Mouse (Mus musculus): ENCODE data around the gene Strn.
A peak's percentile ranks its signal among the peaks of the same experiment; 100 is the strongest.

The Strn gene

DNA sequence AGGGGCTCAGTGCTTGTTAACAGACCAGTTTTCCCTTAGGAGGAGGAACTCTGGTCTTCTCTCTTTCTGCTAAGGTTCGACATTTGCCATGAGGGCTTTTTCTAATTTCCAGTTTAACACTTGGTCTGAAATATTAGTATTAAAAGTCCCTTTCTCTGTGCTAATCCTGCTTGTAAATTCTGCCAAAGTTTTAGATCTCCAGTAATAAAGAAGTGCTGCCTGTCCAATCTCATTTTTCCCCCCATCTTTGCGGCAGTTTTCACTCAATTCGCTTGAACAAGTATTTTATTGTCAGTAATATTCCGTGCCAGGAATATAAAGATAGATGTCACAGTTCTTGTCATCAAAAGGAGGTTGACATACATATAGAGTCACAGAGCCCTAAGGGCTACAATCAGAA is at the start of gene Strn:
TSS of gene Strn (minus strand) at position 101 of the 400 bp plus-strand sequence.
- DNase-seq (ENCODE audit: low read depth, low spot score) = no peak

DNA sequence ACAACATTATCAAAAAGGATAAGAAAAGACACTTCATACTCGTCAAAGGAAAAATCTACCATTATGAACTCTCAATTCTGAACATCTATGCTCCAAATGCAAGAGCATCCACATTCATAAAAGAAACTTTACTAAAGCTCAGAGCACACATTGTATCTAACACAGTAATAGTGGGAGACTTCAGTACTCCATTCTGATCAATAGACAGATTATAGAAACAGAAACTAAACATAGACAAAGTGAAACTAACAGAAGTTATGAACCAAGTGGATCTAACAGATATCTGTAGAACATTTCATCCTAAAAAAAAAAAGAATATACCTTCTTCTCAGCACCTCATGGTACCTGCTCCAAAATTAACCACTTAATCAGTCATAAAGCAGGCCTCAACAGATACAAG is 41.8 kb upstream of the Strn start:
- no peak for DNase-seq (ENCODE audit: low read depth, low spot score)

DNA sequence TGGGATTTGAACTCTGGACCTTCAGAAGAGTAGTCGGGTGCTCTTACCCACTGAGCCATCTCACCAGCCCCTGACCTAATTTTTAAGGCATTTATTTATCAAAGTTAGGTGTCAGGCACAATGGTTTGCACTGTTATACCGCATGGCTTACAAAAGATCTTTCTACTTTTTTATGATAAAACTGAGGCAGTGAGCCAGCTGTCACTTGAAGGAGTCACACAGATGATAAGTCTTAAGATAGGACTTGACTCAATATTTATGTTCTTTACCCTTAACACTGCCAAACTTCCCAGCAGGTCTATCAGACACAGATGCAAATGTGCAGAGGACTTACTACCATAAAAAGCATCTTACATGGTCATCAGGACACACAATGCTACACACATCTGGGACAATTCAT is 35.3 kb upstream of the Strn start:
- DNase-seq (ENCODE audit: low read depth, low spot score) = no peak

DNA sequence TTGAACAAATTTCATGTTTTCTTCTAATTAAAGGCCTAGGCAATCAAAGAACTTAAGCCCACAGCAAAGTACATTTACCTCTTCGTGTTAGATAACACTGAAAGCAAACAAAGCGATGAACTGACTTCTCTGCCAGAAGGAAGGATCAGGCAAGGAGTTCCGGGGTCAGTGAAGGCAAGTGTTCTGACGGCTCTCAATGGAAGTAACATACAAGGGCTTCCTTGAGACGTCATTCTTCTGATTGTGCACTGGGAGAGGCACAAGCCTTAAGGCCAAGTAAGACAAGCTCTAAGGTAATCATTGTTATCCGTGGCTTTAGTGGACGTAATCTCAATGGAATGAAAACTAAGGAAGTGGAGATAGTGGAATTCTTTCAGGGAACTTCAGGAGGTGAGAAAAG is 33.9 kb upstream of the Strn start:
- DNase-seq (ENCODE audit: low read depth, low spot score) = no peak

DNA sequence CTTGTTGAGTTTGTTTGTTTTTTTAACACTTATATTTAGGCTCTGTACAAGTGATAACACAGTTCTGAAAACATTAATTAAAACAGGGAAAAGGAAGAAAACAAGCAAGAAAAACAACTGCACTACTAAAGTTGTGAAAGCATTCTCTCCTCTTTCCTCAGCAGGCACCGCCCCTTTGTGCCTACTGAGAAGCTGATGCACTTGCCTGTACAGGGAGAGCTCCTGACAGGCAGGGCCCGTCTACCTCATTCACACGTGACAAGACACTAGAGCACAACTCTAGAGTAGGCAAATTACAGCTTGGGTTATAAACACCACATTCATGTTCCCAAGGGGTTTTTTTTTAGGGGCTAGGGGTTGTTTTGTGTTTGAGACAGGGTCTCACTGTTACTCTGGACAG is 32.3 kb upstream of the Strn start:
- DNase-seq (ENCODE audit: low read depth, low spot score) = no peak

DNA sequence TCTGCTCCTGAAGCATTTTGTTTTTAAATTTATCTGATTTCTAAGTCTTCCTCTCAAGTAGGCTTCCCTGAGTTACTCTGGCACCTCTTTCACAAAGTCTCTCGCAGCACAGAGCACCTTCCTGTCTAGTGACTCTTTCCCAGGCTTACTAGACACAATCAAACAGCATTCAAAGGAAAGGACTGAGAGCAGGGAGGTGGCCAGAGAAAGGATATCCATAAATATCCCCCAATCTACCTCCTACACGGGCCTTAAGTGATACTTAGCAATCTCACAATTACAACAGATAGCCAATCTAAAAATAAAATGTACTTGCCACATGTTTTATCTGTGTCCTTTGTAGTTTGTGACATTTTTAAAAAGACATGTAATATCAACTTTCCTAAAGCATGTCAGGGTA is 31.9 kb upstream of the Strn start:
- DNase-seq (ENCODE audit: low read depth, low spot score) = no peak

DNA sequence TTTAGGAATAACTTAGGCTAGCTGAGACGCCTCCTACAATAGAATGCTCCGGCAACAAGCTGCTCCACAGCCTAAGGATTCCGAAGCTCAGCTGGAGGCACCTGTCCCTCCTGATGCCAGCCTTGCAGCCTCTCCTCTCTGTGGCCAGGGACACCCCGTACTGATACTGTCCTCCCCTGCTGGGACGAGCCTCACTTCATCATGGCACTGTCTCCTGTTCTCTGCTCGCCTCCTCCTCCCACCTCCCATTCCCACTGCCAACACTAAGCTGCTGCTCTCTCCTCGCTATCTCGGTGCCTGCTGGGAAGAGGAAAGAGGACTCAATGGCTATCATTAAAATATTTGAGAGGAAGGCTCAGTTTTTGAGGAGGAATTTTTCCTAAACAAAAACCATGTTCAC is 30.6 kb upstream of the Strn start:
- DNase-seq (ENCODE audit: low read depth, low spot score) = no peak

DNA sequence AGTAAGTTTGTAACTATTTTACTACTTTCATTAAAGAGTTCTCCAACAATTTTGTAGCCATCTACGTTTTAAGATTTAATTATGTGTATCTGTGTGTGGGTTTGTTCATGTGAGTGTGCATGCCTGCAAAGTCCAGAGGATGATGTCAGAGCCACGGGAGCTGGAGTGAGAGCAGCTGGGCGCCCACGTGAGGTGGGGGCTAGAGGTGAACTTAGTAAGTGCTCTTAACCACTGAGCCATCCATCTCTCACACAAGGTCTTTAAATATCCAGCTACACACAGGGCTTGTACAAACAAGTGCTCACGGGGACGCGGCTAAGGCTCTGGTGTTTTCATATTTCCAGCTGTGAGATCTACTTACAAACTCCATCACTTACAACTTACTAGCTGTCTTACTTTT is 29.1 kb upstream of the Strn start:
- DNase-seq (ENCODE audit: low read depth, low spot score) = no peak

DNA sequence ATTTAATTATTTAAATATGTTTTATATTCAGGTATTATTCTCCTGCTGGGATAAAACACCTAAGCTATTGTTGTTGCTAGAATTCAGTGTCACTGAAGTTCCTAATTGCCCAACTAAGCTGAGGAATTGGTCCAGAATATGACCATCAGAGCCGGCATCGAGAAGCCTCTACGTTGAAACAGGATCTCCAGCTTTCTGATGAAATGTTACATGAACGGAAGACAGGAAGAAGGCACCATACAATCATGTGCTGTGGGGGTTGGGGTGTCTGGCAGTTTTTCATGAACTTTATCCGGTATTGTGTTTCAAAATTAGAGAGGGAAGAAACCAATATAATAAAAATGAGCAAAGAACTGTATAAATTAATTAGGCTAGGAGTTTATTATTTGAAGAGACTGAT is 26.3 kb upstream of the Strn start:
- DNase-seq (ENCODE audit: low read depth, low spot score) = no peak

DNA sequence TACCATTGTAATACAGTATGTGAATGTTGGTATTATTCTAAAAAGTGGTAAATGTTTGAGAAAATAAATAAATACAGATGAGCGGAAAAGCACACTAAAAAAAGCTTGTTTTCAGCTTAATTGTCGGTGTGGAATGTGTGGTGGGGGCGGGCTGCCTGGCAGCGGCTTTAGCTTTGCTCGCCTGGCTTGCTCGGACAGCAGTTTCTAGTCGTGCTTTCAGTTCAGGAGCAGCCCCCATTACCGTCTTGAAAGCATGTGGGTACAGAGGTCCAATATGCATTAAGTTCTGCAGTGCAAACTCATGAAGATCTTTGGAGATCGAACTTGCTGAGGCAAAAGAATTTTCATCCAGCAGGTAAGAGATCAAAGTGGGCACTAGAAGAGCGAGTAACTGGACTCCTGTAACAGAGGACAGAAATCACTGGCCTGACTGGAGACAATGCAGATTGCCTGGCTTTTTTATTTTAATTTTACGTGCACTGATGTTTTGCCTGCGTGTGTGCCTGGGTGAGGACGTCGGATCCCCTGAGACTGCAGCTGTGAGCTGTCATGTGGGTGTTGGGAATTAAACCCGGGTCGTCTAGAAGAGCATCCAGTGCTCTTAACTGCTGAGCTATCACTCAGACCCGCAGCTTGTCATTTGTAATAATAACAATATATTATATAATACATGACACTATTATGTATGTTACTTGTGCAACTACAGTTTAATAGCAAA is 16.1 kb upstream of the Strn start:
- DNase-seq (ENCODE audit: low read depth, low spot score) = no peak

DNA sequence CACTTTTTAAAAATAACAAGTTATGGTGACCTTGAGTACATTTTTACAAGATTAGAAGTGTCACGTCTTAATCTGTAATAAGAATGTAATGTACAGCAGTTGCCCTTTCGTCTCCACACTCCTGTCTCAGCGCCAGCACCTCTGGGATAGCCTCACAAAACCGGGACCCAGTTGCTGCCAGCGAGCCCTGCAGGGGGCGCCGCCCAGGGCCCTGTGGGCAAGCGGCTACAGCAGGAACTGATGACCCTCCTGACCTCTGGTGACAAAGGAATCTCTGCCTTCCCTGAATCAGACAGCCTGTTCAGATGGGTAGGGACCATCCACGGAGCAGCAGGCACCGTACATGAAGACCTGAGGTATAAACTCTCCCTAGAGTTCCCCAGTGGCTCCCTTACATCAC is 15.1 kb upstream of the Strn start:
- DNase-seq (ENCODE audit: low read depth, low spot score) = no peak

DNA sequence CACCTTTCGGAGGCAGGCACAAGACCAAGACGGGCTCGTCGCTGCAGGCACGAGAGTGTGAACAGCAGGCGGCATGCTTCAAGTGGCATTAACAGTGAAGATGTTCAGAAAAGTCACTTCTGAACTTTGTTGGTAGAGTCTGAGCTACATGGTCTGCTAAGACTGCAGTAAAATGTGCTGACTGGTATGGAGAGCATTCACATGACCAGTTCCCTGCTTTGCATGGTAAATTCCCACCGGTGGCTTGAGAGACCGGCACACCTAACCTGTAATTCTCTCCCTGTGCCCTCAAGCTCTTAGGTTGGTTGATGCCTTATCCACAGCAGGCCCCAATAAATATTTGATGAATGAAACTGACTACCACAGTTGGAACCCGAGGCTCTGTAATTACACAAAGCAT is 11.4 kb upstream of the Strn start:
- DNase-seq (ENCODE audit: low read depth, low spot score) = no peak

DNA sequence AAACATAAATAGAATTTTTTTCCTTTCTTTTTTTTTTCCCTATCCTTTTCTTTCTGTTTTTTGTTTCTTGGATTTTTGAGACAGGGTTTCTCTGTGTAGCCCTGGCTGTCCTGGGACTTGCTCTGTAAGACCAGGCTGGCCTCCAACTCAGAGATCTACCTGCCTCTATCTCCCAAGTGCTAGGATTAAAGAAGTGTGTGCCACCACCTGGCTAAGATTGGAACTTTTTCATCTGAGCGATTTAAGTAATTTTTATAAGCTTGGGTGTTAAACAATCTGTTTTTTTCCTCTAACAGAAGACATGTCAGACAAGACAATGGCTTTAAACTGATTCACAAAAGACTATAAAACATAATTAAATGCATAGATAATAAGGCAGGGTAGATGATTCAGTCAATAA is 1.4 kb upstream of the Strn start:
- DNase-seq (ENCODE audit: low read depth, low spot score) = no peak

DNA sequence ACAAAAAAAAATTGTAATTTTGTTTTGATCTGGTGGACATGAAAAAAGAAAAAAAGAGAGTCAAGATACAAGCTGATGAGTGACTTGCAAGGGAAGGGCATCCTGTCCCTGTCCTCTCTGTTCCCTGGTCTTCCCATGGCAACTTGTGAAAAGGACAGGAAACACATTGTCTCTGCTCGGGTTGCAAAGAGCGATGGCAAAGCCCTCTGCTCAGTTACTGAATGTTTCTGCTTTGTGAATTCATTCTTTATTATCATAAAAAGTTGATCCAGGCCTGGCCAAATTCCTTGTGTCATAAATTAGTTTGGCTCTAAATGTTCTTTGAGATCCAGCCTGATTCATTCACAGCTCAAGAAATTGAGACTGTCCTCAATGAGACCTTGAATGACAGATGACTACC is 775 bp upstream of the Strn start:
- no peak for DNase-seq (ENCODE audit: low read depth, low spot score)

DNA sequence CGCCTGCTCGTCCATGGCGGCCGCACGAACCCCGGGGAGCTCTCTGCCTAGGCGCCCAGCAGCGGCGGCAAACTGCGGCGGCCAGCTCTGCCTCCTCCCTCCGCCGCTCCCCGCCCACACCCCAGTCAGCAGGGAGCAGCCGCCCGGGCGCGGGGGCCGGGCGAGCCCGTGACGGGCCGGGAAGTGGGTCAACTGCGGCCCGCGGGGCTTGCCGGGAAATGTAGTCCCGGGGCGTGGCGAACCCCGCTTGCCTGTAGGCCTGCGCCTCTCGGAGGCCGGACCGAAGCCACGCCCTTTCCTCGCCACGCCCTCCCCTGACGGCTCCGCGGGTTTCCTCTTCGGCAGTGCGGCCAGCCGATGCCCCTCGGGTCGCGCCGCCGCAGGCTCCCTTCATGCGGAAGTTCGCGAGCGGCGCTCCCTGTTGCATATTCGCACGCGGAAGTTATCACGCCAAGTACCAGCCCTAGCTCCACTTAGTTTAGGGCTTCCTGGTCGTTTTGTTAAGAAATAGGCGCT is 465 bp downstream of the Strn start:
- peak; percentile 88 for DNase-seq (ENCODE audit: low read depth, low spot score)

DNA sequence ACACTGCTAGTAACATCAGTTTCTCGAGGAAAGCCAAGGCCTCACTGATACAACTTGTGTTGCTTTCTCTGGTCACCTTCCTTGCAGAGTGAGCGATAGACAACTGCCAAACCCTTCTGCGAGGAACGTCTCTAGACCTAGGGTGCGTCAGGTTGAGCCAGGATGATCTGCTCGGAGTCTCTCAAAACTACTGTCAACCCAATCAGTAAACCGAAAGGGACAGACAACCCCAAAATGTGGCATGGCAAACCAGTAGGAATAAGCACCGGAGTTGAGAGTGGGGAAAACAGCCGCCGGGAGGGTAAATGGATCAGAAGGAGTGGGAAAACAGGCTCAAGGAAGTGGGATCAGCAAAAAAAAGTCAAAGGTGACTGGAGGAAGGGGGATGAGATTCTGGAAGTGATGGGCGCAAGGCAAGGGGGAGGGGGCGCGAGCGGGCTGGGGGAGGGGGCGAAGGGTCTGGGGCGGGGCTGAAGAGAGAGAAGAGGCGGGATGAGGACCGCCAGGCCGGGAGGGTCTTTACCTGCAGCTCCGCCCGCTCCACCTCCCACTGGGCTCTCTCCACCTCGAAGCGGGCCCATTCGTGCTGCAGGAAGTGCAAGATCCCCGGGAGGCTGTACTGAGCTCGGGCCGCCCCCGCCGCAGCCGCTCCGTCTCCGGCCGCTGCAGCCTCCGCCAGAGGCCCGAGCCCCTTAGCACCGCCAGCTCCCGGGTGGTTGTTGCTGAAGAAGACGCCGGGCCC is 1.1 kb downstream of the Strn start:
- no peak for DNase-seq (ENCODE audit: low read depth, low spot score)

DNA sequence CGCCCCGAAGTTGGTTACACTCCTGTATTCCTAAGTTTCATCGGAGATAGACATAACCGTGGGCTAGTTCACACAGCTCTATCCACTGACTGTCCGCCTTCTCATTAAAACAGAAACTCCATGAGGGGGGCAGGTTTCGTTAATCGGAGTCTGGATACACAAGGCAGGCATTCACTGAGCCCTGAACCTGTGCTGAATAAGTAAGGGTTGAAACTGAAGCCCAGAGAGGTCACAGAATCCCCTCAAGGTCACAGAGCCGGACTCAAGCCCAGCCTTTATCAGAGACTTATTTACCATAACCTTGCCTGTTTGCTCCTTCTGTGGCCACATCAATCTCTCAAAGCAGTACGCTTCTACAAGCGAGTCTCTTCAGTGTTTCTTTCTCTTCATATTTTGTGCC is 2.2 kb downstream of the Strn start:
- DNase-seq (ENCODE audit: low read depth, low spot score) = no peak

DNA sequence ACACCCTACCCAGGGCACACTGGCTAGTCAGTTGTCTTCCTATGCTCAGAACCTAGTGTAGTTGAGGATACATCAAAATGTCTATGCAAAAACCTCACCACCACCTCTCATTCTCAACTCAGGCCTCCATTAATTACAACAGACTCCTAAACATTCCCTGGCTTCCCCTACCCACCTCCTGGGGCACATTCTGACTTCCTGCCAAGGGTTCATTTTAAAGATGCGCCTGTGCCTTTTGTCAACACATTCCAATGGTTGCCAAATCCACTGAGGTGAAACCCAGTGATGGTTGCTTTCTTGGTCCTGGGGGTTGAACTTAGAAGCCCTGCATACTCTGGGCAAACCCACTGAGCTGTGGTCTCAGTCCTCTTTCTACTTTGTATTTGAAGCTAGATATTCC is 4.9 kb downstream of the Strn start:
- DNase-seq (ENCODE audit: low read depth, low spot score) = no peak

DNA sequence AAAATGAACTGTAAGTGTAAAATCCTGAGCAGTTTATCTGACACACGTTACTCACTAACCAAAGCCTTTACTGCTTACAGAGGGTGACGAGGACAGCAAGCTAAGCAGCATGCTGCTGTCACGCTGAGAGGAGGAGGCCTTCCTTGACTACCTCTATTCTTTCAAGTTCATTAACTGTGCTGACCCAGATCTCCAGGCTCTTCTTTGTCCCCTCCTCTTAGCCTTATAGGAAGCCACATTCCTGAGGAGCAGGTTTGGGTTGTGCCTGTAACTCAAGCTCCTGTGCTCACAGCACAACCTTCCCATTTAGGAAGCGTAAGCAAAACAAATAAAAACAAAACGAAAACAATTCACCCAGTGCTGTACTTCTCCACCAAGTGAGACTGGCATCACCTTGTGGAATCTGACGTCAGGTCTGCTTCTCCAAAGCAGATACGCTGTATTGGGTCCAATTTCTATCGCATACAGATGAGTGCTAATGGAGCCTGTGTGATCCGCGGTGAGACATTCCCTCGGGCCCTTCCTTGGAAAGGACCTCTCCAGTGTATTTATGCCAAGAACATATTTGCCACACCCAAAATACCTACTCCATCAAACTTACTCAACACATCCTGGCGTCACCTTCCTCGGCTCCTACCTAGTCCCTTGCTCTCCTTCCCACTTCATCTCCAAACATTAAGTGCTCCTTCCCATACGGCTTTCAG is 10.1 kb downstream of the Strn start:
- no peak for DNase-seq (ENCODE audit: low read depth, low spot score)

DNA sequence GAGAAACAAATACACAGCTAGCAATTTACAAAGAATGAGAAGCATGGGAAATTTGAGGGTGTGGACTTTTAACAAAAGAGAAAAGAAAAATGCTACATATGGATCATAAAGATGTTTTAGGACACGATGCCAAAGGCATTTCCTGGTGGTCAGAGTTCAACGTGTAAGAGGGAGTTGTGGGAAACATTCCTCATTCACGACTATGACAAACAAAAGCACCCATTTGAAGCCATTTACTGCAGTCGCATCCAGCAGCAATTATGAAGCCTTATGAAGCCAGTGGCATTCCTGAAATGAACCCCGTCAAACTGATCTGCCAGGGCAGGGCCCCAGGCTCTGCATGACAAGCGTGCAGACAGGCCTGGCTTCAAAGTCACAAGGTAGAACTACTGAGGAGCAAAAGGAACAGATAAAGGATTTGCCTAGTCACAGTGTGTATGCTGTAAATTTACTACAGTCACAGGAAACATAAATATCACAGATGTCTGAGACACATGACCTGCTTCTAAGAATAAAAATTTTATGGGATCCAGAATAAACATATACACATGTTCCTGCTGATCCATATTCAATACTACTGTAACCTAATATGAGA is 12.4 kb downstream of the Strn start:
- no peak for DNase-seq (ENCODE audit: low read depth, low spot score)

DNA sequence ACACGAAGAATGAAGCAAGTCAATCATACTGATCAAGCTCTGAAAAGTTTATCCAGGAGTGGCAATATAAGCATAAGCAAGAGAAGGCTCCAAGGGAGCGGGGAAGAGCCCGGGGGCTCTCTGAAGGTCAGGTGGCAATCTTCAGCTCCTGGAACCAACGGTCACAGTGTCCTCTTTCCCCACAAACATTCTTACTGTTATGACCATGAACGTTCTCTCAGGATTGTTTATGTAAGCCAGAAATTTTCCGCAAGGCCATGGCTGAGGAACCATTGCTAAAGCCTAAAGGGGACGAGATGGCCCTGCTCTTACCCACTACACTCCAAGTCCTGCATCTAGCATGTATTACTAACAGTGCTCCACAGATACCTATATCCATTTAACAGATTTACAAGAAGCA is 15.3 kb downstream of the Strn start:
- DNase-seq (ENCODE audit: low read depth, low spot score) = no peak

DNA sequence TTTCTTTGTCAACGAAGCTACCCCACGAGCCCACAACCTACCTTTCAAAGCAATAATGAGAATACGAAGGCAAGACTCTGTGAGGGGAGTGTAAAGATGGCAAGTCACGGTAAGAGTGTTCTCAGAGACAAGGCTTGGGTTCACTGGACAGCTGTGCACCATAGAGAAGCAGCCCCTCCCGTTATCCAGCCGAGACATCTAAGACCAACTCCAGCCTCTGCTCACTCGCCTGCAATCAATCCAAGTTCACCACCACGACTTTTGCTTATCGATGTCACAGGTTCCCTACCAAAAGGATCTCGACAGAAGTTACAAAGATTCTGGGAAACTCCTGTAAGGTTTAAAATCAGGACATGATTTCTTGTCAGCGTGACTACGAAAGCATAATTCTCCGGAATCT is 17.9 kb downstream of the Strn start:
- DNase-seq (ENCODE audit: low read depth, low spot score) = no peak
